Mouse (Mus musculus) layer of hippocampus, adult 18-20 months (tissue): Measurements from ENCODE around the gene Fkbp11. TPM values are rescaled to one million over a fixed set of nuclear protein-coding genes. Genes with fewer than 3 reads are reported as not detected.
"Not testable (repeated sequence)": the region's sequence is repeated elsewhere in the genome, so short reads cannot be mapped to it uniquely, and the experiment has no call there.

Experiments
- DNase-seq, 2 experiments: peaks; one replicate each; pipeline ENCODE4 v3.0.0; 2022; ENCODE audit warnings: low spot score in 2 of 2
- long read RNA-seq: library from polyadenylated mRNA; stranded (forward); transcript quantifications from one replicate; pipeline ENCODE4 v2.0.0, GENCODE M21; 2021
- total RNA-seq, 2 experiments: library from RNA; stranded (reverse); gene quantifications; 2 replicates each; pipeline ENCODE4 v1.2.3; 2021

The Fkbp11 gene
- 1 to 10 TPM in 1 of 2 experiments, under 1 TPM in 1; 0.97 to 1.4 TPM for total RNA-seq
- long read RNA-seq, partial matches to known transcripts: 0 of 1 reads
- long read RNA-seq, other reads (novel, unspliced or antisense): 0 of 1 reads

- DNase-seq: no peak
Measured at GRCm38 (mm10) chr15:98727443-98728321, at the start of gene Fkbp11. Gene Fkbp11, minus strand, starts transcription at chr15:98728198.

- no peak for DNase-seq
Measured at GRCm38 (mm10) chr15:98777762-98778161, 49.8 kb upstream of the Fkbp11 start, which contains the start of gene Wnt10b. Gene Wnt10b, minus strand, starts transcription at chr15:98778150.

DNA sequence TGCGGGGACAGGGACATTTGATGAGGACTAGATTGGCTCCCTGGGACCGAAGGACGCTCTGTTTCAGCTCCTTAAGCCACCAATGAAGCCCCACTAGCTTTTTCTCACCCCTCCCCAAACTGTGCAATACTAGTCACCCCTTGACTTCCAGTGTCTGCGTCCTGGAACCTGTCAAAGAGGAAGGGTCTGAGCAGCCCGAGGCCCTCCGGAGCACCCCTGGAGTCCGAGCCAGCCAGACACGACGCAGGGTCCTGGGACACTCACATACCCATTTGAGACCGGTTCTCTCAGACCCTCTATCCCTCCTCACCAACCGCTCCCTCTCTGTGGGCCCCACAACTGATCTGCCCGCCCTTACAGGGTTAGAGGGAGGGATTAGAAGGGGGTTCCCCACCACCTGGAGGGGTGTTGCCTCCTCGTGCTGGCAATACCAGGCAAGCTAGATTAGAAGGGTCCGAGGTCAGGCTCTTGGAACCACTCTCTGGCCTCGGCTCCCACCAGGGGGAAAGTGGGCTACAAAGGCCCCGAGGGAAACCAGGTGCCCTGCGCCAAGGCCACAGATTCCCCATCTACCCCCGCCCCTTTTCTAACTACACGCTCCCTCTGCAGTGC lies 49.1 kb upstream of the Fkbp11 start:
- DNase-seq: no peak

- no peak for DNase-seq
Measured at GRCm38 (mm10) chr15:98776280-98777004, 48.4 kb upstream of the Fkbp11 start.

DNA sequence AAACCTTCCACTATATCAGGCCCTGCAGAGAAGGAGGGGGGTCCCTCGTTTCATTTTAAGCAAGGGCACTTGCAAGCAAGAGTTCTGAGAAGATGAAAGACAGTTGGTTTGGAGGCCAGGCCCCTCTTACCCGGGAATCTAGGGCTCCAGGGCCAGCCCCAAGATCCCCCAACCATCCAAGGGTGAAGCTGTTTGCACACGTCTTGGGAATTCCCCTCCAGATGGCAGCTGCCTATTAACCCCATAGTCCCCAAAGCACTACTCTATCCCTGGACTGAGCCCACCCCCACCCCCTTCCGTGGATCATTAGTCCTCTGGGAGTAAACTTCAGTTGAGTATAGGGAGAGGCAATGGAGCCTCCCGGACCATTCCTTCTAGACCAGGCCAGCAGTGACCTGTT lies 47.5 kb upstream of the Fkbp11 start:
- no peak for DNase-seq

DNA sequence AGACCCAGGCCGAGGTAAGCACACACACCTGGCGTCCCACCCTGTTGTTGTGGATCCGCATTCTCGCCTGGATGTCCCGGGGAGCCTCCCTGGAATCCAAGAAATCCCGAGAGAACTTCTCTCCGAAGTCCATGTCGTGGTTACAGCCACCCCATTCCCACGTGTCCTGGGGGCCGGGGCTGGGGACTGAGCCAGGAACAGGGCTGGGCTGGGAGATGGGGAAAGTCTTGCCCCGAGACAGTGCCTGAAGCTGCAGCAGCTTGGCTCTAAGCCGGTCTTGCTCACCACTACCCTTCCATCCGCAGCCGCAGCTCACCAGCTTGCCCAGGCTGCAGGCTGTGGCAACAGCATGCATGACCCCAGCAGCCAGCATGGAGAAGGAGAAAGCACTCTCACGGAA lies 46.1 kb upstream of the Fkbp11 start:
- DNase-seq: no peak

- DNase-seq: no peak
Measured at GRCm38 (mm10) chr15:98772511-98773211, 44.7 kb upstream of the Fkbp11 start.

- DNase-seq: no peak
Measured at GRCm38 (mm10) chr15:98771813-98772425, 43.9 kb upstream of the Fkbp11 start.

DNA sequence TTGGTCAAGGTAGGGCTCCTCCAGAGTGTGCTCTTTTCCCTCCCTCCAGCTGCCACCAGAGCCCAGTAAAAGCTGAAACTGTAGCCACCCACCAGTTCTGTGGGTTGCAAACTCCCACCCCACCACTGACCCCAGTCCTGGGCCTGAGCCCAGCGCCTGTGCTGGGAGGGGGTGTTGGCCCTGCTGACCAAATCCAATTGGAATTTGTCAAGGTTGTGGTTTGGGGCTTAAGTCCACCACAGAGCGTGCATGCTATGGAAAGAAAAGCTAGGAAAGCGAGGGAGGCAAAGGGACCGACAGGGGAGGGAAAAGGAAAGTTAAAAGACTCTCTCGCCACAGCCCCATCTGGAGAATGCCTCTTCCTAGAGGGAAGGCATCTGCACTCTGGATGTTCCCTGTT lies 40.3 kb upstream of the Fkbp11 start:
- no peak for DNase-seq

GRCm38 (mm10) chr15:98765929-98766328 lies 37.9 kb upstream of the Fkbp11 start:
- no peak for DNase-seq

GRCm38 (mm10) chr15:98762670-98763529 lies 34.9 kb upstream of the Fkbp11 start, which contains the start of gene Arf3:
Gene Arf3, minus strand, starts transcription at chr15:98763214.
- peak; percentile 97 for DNase-seq

DNA sequence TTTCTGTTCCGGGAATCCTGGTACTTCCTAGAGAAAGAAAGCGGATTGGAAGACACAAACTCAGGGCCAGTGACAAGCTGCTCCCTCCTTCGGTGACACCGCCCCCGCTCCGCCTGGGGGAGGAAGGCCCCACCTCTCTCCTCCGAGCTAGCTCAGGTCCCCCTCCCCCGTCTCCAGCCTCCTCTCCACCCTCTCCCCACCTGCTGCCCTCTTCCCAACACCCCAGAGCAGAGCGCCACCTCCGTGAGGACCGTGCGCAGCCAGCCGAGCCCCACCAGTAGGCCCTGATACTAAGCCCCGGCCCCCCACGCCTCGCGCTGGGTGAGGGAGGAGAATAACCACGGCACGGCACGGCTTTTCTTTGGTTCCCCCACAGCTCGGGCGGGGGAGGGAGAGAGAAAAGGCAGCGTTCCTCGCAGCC lies 34.2 kb upstream of the Fkbp11 start:
- DNase-seq: peak; percentile 73 to 82

DNA sequence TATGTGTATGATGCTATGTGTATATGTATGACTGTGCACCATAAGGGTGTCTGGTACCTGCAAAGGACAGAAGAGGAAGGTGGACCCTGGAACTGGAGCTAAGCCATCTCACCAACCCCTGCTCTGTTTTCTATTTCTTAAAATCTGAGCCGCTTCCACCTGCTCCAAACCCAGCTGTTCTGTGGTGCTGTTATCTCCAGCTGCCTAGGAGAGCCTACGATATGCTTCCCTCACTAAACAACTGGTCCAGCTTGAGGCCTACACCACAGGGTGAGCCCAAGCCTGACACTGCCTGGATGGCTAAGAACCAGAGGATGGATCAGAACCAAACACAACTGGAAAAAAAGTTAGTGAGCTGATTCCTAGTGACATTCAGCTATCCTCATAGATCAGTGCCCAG lies 26.1 kb upstream of the Fkbp11 start:
- DNase-seq: no peak

GRCm38 (mm10) chr15:98753021-98753423 lies 25.0 kb upstream of the Fkbp11 start:
- peak in 1 of 2 experiments; percentile 45 for DNase-seq

- DNase-seq: no peak
Measured at GRCm38 (mm10) chr15:98749093-98749492, 21.1 kb upstream of the Fkbp11 start.

GRCm38 (mm10) chr15:98747296-98747695 lies 19.3 kb upstream of the Fkbp11 start:
- no peak for DNase-seq

DNA sequence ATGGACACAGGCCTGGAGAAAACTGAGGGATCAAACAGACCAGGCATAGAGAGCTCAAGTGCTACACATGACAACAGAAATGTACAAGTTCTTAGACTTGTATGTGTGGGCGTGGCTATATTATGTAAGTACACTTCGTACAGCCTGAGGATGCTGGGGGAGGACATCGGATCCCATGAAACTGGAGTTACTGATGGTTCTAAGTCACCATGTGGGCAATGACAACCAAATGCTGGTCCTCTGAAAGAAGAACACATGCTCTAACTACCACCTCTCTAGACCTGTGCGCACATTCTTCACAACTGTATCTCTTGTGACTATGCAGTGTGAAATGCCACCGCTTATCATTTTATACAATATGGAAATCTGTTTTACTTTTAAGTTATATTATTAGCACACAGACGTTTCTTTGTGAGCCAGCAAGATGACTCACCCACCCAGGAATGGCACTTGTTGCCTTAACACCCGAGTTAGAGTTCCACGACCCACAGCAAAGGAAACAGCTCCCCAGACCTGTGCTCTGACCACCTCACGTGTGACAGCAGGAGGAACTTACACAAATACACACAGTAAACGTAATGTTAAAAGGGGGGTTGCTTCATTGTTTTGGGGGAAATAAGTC lies 18.5 kb upstream of the Fkbp11 start:
- DNase-seq: peak in 1 of 2 experiments; percentile 44

GRCm38 (mm10) chr15:98743863-98744262 lies 15.9 kb upstream of the Fkbp11 start:
- DNase-seq: not testable (repeated sequence)
